Mouse (Mus musculus) stomach, embryonic 15.5 days (tissue): Measurements from ENCODE around the gene Tyms. TPM values are rescaled to one million over a fixed set of nuclear protein-coding genes. Genes with fewer than 3 reads are reported as not detected.
"Not testable (repeated sequence)": the region's sequence is repeated elsewhere in the genome, so short reads cannot be mapped to it uniquely, and the experiment has no call there.

Source experiments
- ATAC-seq: fragments of 200-750 bp; cut with Nextera tagmentation; 2 replicates; pipeline ENCODE4 v1.8.0; 2017; ENCODE audit warnings: low read depth, moderate number of reproducible peaks, moderate TSS enrichment; ENCODE audit not compliant: insufficient read depth, low FRiP score
- H3K27ac ChIP-seq: fragments of 300-500 bp; sonication (generic); 2 replicates; pipeline ENCODE4 v1.5.1; 2015; ENCODE audit warnings: mild to moderate bottlenecking, inconsistent platforms
- H3K27me3 ChIP-seq: fragments of 300-500 bp; sonication (generic); replicated peaks from 2 replicates; pipeline ENCODE4 v1.6.1; 2015; ENCODE audit warnings: inconsistent platforms
- H3K36me3 ChIP-seq: fragments of 300-500 bp; sonication (generic); 2 replicates; pipeline ENCODE4 v1.6.1; 2015; ENCODE audit warnings: inconsistent platforms
- H3K4me1 ChIP-seq: fragments of 300-500 bp; sonication (generic); 2 replicates; pipeline ENCODE4 v1.6.1; 2015; ENCODE audit warnings: inconsistent platforms
- H3K4me2 ChIP-seq: fragments of 300-500 bp; sonication (generic); 2 replicates; pipeline ENCODE4 v1.6.1; 2015; ENCODE audit warnings: mild to moderate bottlenecking, inconsistent platforms
- H3K4me3 ChIP-seq: fragments of 300-500 bp; sonication (generic); replicated peaks from 2 replicates; pipeline ENCODE4 v1.5.1; 2015; ENCODE audit warnings: inconsistent platforms
- H3K9ac ChIP-seq: fragments of 300-500 bp; sonication (generic); 2 replicates; pipeline ENCODE4 v1.6.1; 2015; ENCODE audit warnings: inconsistent platforms
- H3K9me3 ChIP-seq: fragments of 300-500 bp; sonication (generic); 2 replicates; pipeline ENCODE4 v1.6.1; 2016; ENCODE audit warnings: inconsistent platforms
- WGBS: fragments of 180-500 bp; shearing (Covaris S2); methylation state at CpG from one replicate; pipeline ENCODE4 v1.1.7; 2015; 5-methylcytosine and 5-hydroxymethylcytosine counted together
- polyA plus RNA-seq: library from polyadenylated mRNA; unstranded; fragments of >200 nt; fragmentation: Nextera tagmentation; extraction: Ambion mirVana; gene quantifications from 2 replicates; pipeline ENCODE4 v1.2.1, GENCODE M21; 2015

Gene Tyms
- polyA plus RNA-seq, 1 experiment from 2014 or later: 240 TPM

GRCm38 (mm10) chr5:30095731-30096130 is 22.3 kb upstream of the Tyms start:
- Histone ChIP-seq H3K9ac (no peak overlapping the region), H3K27me3 (no peaks in the 10 kb centered on the region), H3K9me3 (no peaks in the 10 kb centered on the region), H3K4me2 (no peak overlapping the region), H3K4me3 (no peak overlapping the region), H3K36me3 (no peaks in the 10 kb centered on the region), H3K4me1 (no peaks in the 10 kb centered on the region), H3K27ac (no peak overlapping the region)
- WGBS: 63% methylated on average over 6 of the region's 6 CpGs
- no peak for ATAC-seq

GRCm38 (mm10) chr5:30094399-30094798 is 21.0 kb upstream of the Tyms start:
- Histone ChIP-seq H3K9ac (no peak overlapping the region), H3K9me3 (no peaks in the 10 kb centered on the region), H3K36me3 (no peaks in the 10 kb centered on the region), H3K4me1 (no peaks in the 10 kb centered on the region), H3K27me3 (no peaks in the 10 kb centered on the region), H3K27ac (no peak overlapping the region), H3K4me2 (no peak overlapping the region), H3K4me3 (no peak overlapping the region)
- 50% methylated on average over 2 of the region's 2 CpGs for WGBS
- no peak for ATAC-seq

DNA sequence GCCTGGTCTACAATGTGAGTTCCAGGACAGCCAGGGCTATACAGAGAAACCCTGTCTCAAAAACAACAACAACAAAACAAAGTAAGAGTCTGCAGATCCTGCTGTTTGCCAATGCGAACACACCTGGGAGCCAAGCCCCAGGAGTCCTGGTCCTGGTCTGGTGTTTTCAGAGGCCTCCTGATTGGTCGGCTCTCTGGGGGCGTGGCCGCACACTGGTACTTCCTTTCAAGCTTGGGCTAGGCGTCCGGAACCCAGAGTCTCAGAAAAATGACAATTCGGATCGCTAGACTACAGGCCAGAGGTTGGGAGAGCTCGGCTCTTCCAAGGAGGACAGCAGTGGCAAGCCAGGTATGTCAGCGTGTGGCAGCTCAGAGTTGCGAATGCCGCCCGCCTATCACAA is 19.3 kb upstream of the Tyms start:
- Histone ChIP-seq H3K36me3 (no peaks in the 10 kb centered on the region), H3K4me1 (no peaks in the 10 kb centered on the region), H3K9me3 (no peaks in the 10 kb centered on the region), H3K9ac (no peak overlapping the region), H3K27me3 (no peaks in the 10 kb centered on the region), H3K4me3 (no peak overlapping the region), H3K27ac (no peak overlapping the region), H3K4me2 (no peak overlapping the region)
- WGBS: 59% methylated on average over 13 of the region's 13 CpGs
- ATAC-seq: no peak

GRCm38 (mm10) chr5:30072377-30072776 is 1.0 kb downstream of the Tyms start:
- H3K4me2 ChIP-seq: peak overlapping the region; percentile 61
- peaks cover 23% of the 10 kb centered on the region; the same call in 1 of the 2 replicates for H3K36me3 ChIP-seq
- no peaks in the 10 kb centered on the region for H3K9me3 ChIP-seq
- H3K4me1 ChIP-seq: 0 out of 2 replicates have a peak, but pooled peaks cover 3% of the 10 kb centered on the region
- WGBS: 25% methylated on average over 3 of the region's 3 CpGs
- no peaks in the 10 kb centered on the region for H3K27me3 ChIP-seq
- H3K27ac ChIP-seq: no peak overlapping the region
- peak overlapping the region; percentile 68 for H3K4me3 ChIP-seq
- no peak for ATAC-seq
- peak overlapping the region; percentile 40; the same call in 1 of the 2 replicates for H3K9ac ChIP-seq

DNA sequence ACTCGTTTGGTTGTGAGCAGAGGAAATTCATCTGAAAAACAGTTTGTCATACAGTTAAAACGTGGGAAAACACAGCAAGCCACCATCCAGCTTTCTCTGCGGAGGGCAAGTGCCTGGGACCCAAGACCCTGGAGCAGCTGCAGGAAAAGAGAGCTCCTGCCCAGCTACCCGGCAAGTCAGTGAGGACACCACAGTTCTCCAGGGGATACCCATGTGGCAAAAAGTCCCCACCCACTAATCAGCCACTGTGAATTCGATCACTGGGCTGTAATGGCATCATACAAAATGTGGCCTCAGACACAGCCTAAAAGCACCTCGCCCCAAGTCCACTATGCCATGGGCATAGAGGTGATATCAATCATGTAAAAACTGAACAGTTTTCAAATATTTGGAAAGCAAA is 1.7 kb downstream of the Tyms start:
- Histone ChIP-seq H3K4me2 (peak overlapping the region; percentile 61), H3K4me1 (0 out of 2 replicates have a peak, but pooled peaks cover 3% of the 10 kb centered on the region), H3K36me3 (peaks cover 23% of the 10 kb centered on the region; the same call in 1 of the 2 replicates), H3K27ac (no peak overlapping the region), H3K9ac (no peak overlapping the region), H3K9me3 (no peaks in the 10 kb centered on the region), H3K4me3 (peak overlapping the region; percentile 68; the same call in 1 of the 2 replicates), H3K27me3 (no peaks in the 10 kb centered on the region)
- 66% methylated on average over 6 of the region's 6 CpGs for WGBS
- no peak for ATAC-seq

GRCm38 (mm10) chr5:30067726-30068125 is 5.7 kb downstream of the Tyms start:
- H3K36me3 ChIP-seq: peaks cover 38% of the 10 kb centered on the region
- H3K9ac ChIP-seq: no peak overlapping the region
- H3K27ac ChIP-seq: no peak overlapping the region
- H3K4me3 ChIP-seq: no peak overlapping the region
- no peaks in the 10 kb centered on the region for H3K9me3 ChIP-seq
- ATAC-seq: no peak
- WGBS: 61% methylated on average over 6 of the region's 6 CpGs
- H3K27me3 ChIP-seq: no peaks in the 10 kb centered on the region
- 0 out of 2 replicates have a peak, but pooled peaks cover 3% of the 10 kb centered on the region for H3K4me1 ChIP-seq
- no peak overlapping the region for H3K4me2 ChIP-seq

GRCm38 (mm10) chr5:30059607-30060006 is 13.8 kb downstream of the Tyms start:
- H3K9ac ChIP-seq, H3K4me2 ChIP-seq, ATAC-seq, H3K9me3 ChIP-seq, H3K27ac ChIP-seq, H3K4me1 ChIP-seq, H3K27me3 ChIP-seq, H3K4me3 ChIP-seq: not testable (repeated sequence)
- WGBS: 80% methylated on average over 5 of the region's 5 CpGs
- H3K36me3 ChIP-seq: peaks cover 28% of the 10 kb centered on the region

DNA sequence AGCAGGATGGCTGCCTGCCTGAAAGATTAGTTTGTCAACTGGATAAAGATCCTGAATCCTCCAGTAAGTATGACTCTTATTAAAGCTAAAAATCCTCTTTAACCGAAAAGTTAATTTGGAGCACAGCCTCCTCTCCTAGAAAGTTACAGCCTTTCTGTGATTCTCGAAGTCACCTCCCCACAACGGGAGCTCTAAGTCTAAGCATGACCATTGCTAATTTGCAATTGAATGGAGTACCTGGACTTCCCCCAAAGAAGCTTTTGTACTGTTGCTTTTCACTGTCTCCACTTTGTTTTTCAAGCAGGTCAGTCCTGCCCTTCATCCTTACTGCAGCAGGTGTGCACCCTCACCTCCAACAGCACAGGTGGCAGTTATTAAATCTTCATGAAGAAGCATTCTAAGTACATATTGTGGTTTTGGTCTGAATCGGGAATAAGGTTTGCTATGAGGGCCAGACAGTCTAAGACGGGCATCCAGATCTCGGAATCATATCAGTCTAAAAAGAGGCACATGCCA is 15.1 kb downstream of the Tyms start:
- Histone ChIP-seq H3K9ac (no peak overlapping the region), H3K36me3 (peaks cover 22% of the 10 kb centered on the region), H3K4me3 (no peak overlapping the region), H3K27me3 (no peaks in the 10 kb centered on the region), H3K4me1 (no peaks in the 10 kb centered on the region), H3K9me3 (no peaks in the 10 kb centered on the region), H3K27ac (no peak overlapping the region), H3K4me2 (no peak overlapping the region)
- no peak for ATAC-seq
- WGBS: 89% methylated on average over 6 of the region's 6 CpGs

GRCm38 (mm10) chr5:30039841-30040240 is 33.6 kb downstream of the Tyms start:
- WGBS: 69% methylated on average over 4 of the region's 4 CpGs
- not testable (repeated sequence) for H3K9ac ChIP-seq, H3K27ac ChIP-seq, H3K27me3 ChIP-seq, H3K4me3 ChIP-seq, H3K9me3 ChIP-seq, H3K4me2 ChIP-seq, H3K36me3 ChIP-seq, H3K4me1 ChIP-seq, ATAC-seq

GRCm38 (mm10) chr5:30039324-30039723 is 34.1 kb downstream of the Tyms start:
- not testable (repeated sequence) for H3K36me3 ChIP-seq, H3K9ac ChIP-seq, ATAC-seq

GRCm38 (mm10) chr5:30037111-30037510 is 36.3 kb downstream of the Tyms start:
- ATAC-seq, H3K9ac ChIP-seq, H3K27ac ChIP-seq, H3K4me2 ChIP-seq, H3K4me1 ChIP-seq, H3K4me3 ChIP-seq, H3K9me3 ChIP-seq, H3K36me3 ChIP-seq, H3K27me3 ChIP-seq: not testable (repeated sequence)
- WGBS: 82% methylated on average over 2 of the region's 2 CpGs

More at GRCm38 (mm10) chr5:30039324-30039723, 34.1 kb downstream of the Tyms start:
- H3K27ac ChIP-seq, H3K4me2 ChIP-seq, H3K9me3 ChIP-seq, H3K4me1 ChIP-seq, H3K4me3 ChIP-seq, H3K27me3 ChIP-seq: not testable (repeated sequence)
- 69% methylated on average over 5 of the region's 5 CpGs for WGBS

DNA sequence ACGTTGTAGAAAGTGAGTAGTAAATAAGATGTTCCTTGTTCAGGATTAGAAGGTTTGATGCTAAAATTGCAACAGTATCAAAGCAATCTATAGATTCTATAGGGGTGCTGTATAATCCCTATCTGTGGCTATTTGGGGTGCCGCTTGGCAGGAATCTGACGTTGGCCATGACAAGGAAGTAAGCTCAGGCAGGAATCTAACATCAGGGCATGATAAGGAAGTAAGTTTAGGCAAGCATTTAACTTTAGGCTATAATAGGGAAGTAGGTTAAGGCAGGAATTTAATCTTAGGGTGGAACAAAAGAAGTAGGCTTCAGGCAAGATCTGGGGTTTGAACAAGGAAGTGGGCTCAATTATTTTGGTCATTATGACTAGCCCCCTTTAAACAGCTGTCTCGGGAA is 37.6 kb downstream of the Tyms start:
- not testable (repeated sequence) for H3K27me3 ChIP-seq, H3K27ac ChIP-seq, H3K4me2 ChIP-seq, H3K9ac ChIP-seq, ATAC-seq, H3K9me3 ChIP-seq, H3K36me3 ChIP-seq, H3K4me3 ChIP-seq, H3K4me1 ChIP-seq
- 75% methylated on average over 4 of the region's 4 CpGs for WGBS

DNA sequence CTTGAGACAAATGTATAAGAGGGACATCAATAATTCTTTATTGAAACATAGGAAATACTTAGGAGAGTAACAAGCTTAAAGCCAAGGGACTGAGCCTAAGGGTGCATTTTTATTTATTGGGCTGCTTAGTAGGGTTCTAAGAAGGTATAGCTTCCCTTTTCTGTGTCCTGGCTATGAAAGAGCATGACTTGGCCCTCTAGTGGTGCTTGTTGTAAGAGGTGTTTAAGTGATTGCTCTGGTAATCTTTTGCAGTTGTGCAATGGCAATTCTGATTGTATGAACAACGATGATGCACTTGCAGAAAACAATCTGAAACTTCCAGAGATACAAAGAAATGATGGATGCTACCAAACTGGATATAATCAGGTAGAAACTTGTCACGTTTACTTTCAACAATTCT is 58.8 kb downstream of the Tyms start:
- Histone ChIP-seq H3K4me3 (no peak overlapping the region), H3K4me1 (no peaks in the 10 kb centered on the region), H3K36me3 (no peaks in the 10 kb centered on the region), H3K9me3 (no peaks in the 10 kb centered on the region), H3K27ac (no peak overlapping the region), H3K4me2 (no peak overlapping the region), H3K9ac (no peak overlapping the region), H3K27me3 (no peaks in the 10 kb centered on the region)
- WGBS: 52% methylated on average over 2 of the region's 2 CpGs
- no peak for ATAC-seq
